Mouse (Mus musculus) erythroid progenitor cell, adult 5-6 weeks (primary cell): ENCODE results near the gene Sirpa. TPM values are rescaled to one million over a fixed set of nuclear protein-coding genes. Genes with fewer than 3 reads are reported as not detected.

Source experiments
- ATAC-seq: replicated peaks from 2 replicates; pipeline ENCODE4 v1.8.0; 2016; ENCODE audit warnings: moderate number of reproducible peaks, mild to moderate bottlenecking, moderate TSS enrichment, inconsistent platforms; ENCODE audit not compliant: poor library complexity, low FRiP score, severe bottlenecking
- total RNA-seq, 2 experiments: library from RNA; stranded (forward) in 1 of 2; stranded (reverse) in 1 of 2; fragments of 150-400 nt in 1 of 2; fragments of 186-747, 209-891 nt in 1 of 2; gene quantifications; 2 replicates each; pipeline versions ENCODE4 v1.2.3 to v1.2.4; 2015 to 2017; ENCODE audit warnings: low replicate concordance in 2 of 2

The Sirpa gene
- total RNA-seq, 2 experiments from 2014 or later = 46.7 to 63.7 TPM

DNA sequence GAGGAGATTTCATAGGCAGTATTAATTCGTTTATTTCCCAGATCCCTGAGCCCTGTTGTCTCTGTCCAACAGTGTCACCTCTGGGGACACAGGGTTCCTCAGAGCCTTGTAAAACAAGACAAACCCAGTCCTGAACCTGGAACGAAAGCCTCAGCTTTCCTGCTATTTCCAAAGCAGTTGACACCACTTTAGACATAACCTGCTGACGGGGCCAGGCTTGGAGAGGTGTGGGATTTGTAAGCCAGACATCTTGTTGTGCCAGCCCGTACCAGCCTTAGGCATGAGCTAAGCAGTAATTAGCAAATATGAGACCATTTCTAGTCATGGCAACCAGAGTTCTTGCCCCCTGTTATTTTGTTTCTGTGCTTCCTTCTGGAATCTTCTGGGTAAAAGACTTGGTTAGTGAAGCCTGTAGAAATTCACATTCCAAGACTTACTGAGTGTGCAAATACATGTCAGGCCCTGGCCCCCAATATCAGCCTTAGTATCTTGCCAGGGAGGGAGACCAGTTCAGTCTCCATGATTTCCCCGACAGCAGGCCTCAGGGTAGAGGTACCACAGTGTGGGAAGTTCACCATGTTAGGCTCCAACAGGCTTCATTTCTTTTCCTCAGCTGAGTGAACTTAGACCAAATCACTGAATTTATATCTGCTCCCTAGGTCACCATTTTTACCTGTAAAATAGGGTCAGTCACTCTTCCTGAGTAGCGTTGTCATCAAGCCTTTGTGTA is 36.0 kb downstream of the Sirpa start:
- ATAC-seq = no peak

DNA sequence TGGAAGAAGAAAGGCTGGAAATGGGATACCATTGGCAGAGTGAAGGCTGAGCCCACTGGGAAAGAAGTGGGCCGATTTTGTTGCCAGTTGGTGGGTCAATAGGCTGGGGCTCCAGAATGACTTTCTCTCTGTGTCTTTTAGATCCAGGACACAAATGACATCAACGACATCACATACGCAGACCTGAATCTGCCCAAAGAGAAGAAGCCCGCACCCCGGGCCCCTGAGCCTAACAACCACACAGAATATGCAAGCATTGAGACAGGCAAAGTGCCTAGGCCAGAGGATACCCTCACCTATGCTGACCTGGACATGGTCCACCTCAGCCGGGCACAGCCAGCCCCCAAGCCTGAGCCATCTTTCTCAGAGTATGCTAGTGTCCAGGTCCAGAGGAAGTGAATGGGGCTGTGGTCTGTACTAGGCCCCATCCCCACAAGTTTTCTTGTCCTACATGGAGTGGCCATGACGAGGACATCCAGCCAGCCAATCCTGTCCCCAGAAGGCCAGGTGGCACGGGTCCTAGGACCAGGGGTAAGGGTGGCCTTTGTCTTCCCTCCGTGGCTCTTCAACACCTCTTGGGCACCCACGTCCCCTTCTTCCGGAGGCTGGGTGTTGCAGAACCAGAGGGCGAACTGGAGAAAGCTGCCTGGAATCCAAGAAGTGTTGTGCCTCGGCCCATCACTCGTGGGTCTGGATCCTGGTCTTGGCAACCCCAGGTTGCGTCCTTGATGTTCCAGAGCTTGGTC is 37.3 kb downstream of the Sirpa start:
- no peak for ATAC-seq

DNA sequence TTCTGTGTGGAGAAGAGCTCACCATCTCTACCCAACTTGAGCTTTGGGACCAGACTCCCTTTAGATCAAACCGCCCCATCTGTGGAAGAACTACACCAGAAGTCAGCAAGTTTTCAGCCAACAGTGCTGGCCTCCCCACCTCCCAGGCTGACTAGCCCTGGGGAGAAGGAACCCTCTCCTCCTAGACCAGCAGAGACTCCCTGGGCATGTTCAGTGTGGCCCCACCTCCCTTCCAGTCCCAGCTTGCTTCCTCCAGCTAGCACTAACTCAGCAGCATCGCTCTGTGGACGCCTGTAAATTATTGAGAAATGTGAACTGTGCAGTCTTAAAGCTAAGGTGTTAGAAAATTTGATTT is 37.9 kb downstream of the Sirpa start:
- ATAC-seq = no peak

DNA sequence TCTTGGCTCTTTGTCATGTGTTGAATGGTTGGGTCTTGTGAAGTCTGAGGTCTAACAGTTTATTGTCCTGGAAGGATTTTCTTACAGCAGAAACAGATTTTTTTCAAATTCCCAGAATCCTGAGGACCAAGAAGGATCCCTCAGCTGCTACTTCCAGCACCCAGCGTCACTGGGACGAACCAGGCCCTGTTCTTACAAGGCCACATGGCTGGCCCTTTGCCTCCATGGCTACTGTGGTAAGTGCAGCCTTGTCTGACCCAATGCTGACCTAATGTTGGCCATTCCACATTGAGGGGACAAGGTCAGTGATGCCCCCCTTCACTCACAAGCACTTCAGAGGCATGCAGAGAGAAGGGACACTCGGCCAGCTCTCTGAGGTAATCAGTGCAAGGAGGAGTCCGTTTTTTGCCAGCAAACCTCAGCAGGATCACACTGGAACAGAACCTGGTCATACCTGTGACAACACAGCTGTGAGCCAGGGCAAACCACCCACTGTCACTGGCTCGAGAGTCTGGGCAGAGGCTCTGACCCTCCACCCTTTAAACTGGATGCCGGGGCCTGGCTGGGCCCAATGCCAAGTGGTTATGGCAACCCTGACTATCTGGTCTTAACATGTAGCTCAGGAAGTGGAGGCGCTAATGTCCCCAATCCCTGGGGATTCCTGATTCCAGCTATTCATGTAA is 38.5 kb downstream of the Sirpa start:
- ATAC-seq = no peak

DNA sequence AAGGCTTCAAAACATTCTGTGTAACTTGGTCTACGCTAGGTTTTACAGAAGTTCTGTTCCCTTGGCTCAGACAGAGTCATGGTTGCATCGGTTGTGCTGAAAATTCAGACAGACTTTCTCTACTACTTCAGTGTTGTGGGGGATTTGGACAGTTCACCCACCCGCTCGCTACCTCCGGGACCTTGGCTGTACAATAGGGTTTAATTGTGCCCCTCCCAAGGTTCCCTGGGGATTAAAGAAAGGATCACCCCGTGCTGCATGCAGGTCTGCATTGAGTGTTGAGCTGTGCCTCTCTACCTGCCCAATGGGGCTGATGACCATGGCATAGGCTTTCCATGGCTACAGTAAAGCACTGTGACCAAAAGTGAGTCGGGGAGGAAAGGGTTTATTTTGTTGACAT is 39.7 kb downstream of the Sirpa start:
- ATAC-seq = no peak

DNA sequence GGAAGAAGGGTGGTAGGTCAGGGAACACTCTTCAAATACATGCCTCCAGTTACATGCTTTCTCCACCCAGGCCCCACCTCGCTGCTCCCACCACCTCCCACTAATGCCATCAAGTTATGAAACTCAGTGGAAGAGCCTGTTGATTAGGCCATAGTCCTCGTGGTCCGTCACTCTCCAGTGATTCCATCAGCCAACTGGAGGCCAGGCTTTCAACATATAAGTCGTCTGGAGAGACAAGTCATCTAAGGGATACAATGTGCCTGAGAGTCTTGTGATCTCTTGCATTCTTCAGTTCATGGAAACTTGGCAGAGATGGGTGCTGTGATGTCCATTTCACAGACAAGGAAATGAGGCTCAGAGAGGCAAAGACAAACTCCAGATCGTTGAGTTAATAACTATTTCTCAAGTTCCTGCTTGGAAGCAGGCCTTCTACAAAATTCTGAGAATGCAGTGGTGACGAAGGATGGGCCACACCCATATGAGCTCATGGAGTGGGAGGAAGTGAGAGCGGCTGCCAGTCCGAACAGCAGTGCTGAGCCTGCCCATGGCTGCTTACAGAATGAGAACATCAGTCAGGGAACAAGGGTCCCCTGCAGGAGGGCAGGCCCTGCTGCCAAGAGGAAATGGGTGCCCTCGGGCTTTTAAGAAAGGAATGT is 40.6 kb downstream of the Sirpa start:
- no peak for ATAC-seq

DNA sequence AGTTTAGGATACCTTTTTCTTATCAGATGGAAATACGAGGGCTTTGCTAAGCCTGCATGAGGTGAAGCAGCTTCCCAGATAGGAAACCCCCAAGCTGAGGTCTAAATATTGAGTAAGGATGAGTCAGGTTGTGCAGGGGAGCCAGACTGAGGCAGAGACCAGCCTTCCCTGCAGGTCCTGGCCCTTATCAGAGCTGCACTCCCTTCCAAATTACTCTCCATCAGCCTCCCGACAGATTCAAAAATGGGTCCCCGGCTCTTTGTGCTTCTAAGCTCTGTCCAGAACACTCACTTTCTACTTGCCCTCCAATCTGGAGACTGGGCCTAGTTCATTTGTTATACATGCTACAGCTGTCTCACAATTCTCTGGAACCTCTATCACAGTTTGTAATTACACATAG is 41.3 kb downstream of the Sirpa start:
- ATAC-seq = no peak

DNA sequence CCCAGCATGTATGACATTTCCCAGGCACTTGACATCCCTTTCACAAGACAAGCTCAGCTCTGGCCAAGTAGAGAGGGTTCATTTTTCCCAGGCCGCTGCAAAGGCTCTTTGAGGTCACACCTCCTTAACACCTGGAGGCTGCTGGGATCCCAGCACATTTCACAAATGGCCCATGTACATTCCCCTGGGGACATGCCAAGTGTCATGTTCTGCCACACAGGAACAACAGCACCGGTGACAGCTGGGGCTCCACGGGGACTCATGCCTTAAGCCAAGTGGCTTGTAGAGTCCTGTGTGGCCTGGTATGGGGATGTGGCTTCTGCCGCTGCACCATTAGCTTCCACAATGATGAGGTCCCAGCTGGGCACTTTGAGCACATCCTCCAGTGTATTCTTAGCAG is 60.0 kb downstream of the Sirpa start:
- no peak for ATAC-seq

DNA sequence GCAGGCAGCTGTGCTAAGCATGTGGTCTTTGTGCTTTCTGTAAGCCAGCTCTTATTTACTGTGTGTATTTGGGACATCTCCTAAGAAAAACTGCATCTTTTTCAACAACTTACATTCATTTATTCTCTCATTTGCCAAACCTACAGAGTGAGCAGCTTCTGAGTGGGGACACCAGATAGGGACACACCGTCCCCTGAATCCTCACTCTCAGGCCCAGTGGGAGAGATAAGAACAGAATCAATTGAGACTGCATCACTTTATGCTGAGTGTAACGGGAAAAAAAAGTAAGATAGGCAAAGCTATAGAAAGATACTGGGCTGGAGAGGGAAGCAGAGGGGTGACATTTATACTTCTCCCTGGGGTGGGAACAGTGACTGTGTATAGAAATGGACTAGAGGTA is 61.0 kb downstream of the Sirpa start:
- peak; percentile 56; the same call in 1 of the 2 replicates for ATAC-seq

DNA sequence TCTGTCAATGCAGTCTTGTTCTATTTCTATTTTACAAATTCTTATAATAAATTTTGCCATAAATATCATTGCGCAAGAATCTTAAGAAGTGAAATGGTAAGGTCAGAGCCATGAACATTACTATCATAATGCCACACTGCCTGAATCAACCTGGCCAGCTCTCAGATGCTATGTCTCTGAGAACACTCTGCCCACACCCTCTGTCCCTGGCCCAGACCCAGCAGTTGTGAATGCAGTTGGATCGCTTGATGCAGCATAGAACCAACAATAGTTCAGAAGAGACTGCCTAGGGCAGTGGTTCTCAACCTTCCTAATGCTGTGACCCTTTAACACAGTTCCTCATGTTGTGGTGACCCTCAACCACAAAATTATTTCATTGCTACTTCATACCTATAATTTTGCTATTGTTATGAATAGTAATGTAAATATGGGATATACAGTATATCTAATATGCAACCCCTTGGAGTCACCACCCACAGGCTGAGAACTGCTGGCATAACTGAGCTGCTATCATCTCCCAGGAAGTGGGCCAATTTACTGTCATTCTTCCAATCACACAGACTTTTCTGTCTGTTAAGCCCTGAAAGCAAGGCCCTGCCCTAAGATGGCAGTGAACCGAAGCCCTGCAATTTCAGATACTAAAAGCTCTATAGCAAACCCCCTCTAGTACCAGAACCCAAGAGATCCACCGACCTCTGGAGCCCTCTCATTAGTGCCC is 61.8 kb downstream of the Sirpa start:
- peak; percentile 61 for ATAC-seq

DNA sequence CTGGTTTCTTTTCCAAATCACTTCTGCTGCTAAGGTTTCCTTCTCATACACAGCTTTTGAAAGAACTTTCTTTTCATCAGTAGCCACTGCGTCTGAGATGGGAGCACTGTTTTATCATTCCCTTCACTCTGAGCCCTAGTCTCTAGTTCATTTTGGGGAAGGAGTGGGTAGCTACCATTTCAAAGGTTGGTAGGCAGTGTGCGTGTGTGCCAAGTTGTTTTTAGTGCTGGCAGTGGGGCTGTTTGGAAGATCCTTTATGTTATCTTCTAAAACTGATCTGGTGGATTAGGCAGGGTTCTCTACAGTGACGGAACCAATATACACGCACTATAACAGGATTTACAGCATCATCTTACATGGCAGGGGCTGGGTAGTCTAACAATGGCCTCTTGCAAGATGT is 62.4 kb downstream of the Sirpa start:
- ATAC-seq = no peak

DNA sequence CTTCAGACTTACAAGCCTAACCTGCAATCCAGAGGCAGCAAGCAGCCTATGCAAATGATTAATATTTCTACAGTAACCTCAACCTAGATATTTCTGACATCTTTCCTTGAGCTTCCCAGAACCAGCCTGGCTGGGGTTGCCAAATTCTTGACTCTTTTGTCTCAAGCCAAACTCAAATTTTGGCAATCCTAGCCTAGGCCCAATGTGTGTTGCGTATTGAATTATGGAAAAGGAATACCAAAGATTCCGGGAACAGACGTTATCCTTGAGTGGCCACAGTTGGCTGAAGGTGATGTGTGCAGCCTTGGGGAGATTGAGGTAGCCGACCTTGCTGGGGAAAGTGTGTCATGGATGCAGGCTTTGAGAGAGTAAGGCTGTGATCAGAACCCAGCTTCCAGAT is 66.2 kb downstream of the Sirpa start:
- ATAC-seq = no peak

DNA sequence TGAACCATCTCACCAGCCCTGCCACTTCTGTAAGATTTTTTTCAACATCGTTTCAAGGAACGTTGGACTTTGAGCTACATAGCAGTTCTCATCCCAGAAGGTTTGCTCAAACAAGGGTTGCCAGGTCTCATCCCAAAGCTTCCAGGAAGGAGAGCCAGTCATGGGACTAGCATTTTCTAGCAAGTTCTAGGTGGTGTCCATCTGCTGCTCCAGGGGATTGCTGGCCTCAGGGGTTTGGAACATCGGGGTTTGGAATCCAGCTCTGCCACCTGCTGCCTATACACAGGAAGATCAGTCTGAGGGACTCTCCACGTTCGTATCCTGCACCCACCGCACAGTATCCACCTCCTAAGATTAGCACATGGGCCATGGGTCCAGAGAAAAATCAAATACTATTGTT is 67.4 kb downstream of the Sirpa start:
- ATAC-seq = no peak

DNA sequence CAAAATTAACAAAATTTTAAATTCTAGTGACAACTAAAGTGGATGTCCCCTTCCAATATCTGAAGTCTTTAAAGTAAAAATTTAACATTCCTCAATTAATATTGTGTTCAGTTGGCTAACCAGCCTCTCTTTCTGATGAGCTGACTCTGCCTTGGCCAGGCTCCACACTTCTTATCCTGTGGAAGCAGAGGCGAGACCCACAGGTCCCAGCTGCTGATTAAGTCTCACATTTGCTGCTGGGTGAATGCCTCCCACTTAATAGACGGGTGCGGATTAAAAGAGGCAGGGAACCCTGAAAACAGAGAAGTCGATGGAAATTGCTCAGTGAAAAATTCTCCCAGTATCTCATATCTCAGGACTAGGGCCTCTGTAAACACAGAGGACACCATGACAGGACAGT is 69.8 kb downstream of the Sirpa start:
- ATAC-seq = peak; percentile 97

DNA sequence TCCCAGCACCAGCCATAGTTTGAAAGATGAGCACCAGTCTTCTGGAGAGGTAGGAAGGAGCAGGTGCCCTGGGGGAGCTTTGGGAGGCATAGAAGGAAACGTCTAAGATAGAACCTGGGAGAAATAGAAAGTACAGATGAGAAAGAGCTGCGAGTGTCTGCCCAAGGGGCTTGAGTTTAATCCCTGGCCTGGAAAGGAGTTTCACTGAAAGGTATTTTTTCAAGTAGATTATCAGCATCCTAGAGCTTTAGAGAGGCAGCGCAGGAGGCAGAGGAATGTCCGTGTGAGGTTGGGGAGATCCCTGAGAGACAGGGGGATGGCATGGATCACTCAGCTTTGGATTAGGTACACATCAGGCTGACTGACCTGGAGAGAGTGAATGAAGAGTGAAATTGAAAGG is 79.3 kb downstream of the Sirpa start:
- ATAC-seq = no peak

DNA sequence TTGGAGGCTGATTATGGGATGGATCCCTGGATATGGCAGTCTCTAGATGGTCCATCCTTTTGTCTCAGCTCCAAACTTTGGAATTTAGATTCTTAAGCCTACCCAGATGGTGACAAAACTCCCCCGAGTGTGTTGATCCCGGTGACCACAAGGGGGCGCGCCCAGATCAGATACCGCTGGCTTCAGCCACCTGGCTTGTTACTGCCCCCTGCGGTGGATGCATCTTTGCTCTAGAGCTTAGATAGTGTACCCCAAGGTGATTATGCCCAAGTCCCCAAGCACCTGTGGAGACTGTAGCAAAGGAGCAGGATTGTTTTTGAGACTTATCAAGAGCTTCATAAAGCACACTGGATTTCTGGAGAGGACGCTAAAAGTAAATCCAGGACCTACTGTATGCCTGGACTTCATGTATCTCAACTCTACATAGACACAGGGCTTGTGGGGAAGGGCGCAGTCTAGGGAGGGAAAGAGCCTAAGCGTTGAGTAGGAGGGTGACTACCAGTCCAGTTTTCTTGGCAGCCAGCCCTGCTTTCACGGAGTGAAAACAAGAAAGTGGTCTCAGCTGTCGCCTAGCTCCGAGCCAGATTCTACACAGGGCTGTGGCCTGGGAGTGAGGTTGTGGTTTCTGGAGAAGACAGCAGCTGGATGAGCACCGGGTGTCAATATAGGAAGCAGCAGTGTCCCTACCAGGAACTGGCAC is 82.5 kb downstream of the Sirpa start:
- peak; percentile 90 for ATAC-seq

DNA sequence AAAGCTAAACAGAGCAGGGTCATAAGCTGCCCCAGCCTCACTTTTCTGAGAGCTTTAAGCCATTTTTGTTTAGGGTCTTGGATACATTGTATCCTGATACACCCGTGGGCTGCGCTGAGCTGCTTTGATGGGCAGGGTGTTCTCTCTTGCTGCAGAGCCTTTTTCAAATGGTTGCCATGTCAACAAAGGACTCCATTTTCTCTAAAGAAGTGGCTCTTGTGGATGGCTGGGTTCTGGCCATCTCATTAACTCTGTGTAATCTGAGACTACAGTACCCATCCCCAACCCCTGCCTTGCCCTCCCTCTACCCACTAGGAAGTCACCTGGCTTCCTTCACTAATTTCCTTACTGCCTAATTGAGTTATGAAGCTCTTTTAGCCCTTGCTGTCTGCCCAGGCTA is 85.0 kb downstream of the Sirpa start:
- ATAC-seq = no peak

DNA sequence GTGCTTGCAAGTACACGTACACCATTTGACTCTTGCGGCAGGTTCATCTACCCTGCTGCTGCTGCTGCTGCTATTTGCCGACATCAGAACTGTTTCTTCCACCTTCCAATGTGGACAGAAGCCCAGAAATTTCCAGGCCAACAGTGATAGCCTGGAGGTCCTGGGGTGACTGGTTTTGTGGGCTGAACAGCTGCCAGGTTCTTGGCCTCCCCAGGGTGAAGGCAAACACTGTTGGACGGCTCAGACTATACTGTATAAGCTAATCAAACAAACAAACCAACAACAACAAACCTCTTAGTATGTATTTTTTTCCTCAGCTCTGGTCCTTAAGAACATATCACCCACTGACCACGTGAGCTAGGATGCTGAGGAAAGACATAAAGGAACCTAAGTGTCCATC is 86.4 kb downstream of the Sirpa start:
- no peak for ATAC-seq

DNA sequence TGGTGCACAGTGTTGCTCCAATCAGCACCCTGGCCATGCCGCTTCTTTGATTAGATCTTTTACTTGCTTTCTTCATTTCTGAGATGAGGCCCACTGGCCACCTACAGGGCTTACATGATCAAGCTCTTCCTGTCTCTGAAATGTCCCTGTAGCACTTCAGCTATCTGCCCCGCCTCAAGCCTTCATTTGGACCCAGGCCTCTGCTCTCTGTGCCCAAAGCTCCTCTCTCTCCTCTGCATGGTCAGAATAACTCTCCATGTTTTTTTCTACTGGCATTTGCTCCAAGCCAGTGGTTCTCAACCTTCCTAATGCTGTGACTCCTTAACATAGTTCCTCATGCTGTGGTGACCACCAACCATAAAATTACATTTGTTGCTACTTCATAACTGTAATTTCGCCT is 87.6 kb downstream of the Sirpa start:
- no peak for ATAC-seq
